Mouse (Mus musculus) olfactory bulb, adult 2 months (tissue): Measurements from ENCODE around the gene Stk32c. TPM values are rescaled to one million over a fixed set of nuclear protein-coding genes. Genes with fewer than 3 reads are reported as not detected.

Experiments
- H3K27ac ChIP-seq: fragments of 200-500 bp; 2 replicates; pipeline ENCODE4 v1.5.1; 2012; ENCODE audit warnings: low read depth, low read length; ENCODE audit not compliant: insufficient read depth
- H3K4me1 ChIP-seq: fragments of 200-500 bp; 2 replicates; pipeline ENCODE4 v1.6.1; 2012; ENCODE audit warnings: low read length; ENCODE audit not compliant: control insufficient read depth, insufficient read depth
- H3K4me3 ChIP-seq: fragments of 200-500 bp; 2 replicates; pipeline ENCODE4 v1.5.1; 2012; ENCODE audit warnings: mild to moderate bottlenecking, low read depth, low read length, moderate library complexity; ENCODE audit not compliant: insufficient read depth
- CTCF ChIP-seq: fragments of 200-500 bp; IDR thresholded peaks from 2 replicates; pipeline ENCODE4 v1.5.1; 2012; ENCODE audit warnings: low read depth, mild to moderate bottlenecking, low read length, moderate library complexity; ENCODE audit not compliant: insufficient read depth
- POLR2A ChIP-seq: fragments of 200-500 bp; IDR thresholded peaks from 2 replicates; pipeline ENCODE4 v1.6.1; 2012; ENCODE audit warnings: mild to moderate bottlenecking, low read depth, low read length, moderate library complexity; ENCODE audit not compliant: insufficient read depth
- WGBS: fragments of 180-500 bp; shearing (Covaris S2); methylation state at CpG from one replicate; pipeline ENCODE4 v1.1.7; 2018; 5-methylcytosine and 5-hydroxymethylcytosine counted together
- polyA plus RNA-seq: library from polyadenylated mRNA; stranded (reverse); fragments of >200 nt; gene quantifications from 2 replicates; pipeline ENCODE4 v1.2.4, GENCODE M21; 2012; ENCODE audit warnings: low replicate concordance; ENCODE audit not compliant: missing spikeins, insufficient read depth, insufficient read length

Gene Stk32c
- not detected in 2 replicates for polyA plus RNA-seq

- peak; percentile 58 for TF ChIP-seq POLR2A
- no peak for TF ChIP-seq CTCF
- H3K27ac ChIP-seq: peak within 1 kb of the TSS; percentile 74
- H3K4me1 ChIP-seq: no peaks in the 10 kb centered on the region; the same call in 1 of the 2 replicates
- peak within 1 kb of the TSS; percentile 78 for H3K4me3 ChIP-seq
- WGBS: under 1% methylated on average over 53 of the region's 53 CpGs
Measured at GRCm38 (mm10) chr7:139212754-139213745, at the start of gene Stk32c, which contains the start of gene Lrrc27. Stk32c (minus strand) TSS chr7:139213307. Lrrc27 (plus strand) TSS chr7:139212988.

GRCm38 (mm10) chr7:139257752-139258542 lies 44.8 kb upstream of the Stk32c start:
- Histone ChIP-seq H3K4me3 (no peak overlapping the region), H3K27ac (no peak overlapping the region), H3K4me1 (peaks cover 59% of the 10 kb centered on the region)
- 81% methylated on average over 10 of the region's 10 CpGs for WGBS
- TF ChIP-seq CTCF (no peak), POLR2A (no peak)

GRCm38 (mm10) chr7:139254626-139255025 lies 41.5 kb upstream of the Stk32c start:
- TF ChIP-seq CTCF (no peak), POLR2A (no peak)
- peaks cover 68% of the 10 kb centered on the region for H3K4me1 ChIP-seq
- no peak overlapping the region for H3K4me3 ChIP-seq
- no peak overlapping the region for H3K27ac ChIP-seq
- 79% methylated on average over 5 of the region's 5 CpGs for WGBS

- no peak overlapping the region for H3K27ac ChIP-seq
- TF ChIP-seq CTCF: no peak
- TF ChIP-seq POLR2A: no peak
- 85% methylated on average over 3 of the region's 3 CpGs for WGBS
- H3K4me3 ChIP-seq: no peak overlapping the region
- peaks cover 66% of the 10 kb centered on the region for H3K4me1 ChIP-seq
Measured at GRCm38 (mm10) chr7:139253462-139253861, 40.4 kb upstream of the Stk32c start.

GRCm38 (mm10) chr7:139252986-139253385 lies 39.9 kb upstream of the Stk32c start:
- 76% methylated on average over 9 of the region's 9 CpGs for WGBS
- Histone ChIP-seq H3K27ac (no peak overlapping the region), H3K4me3 (no peak overlapping the region), H3K4me1 (peaks cover 62% of the 10 kb centered on the region)
- TF ChIP-seq CTCF (no peak), POLR2A (no peak)

GRCm38 (mm10) chr7:139252566-139252965 lies 39.5 kb upstream of the Stk32c start:
- Histone ChIP-seq H3K4me1 (peaks cover 62% of the 10 kb centered on the region), H3K27ac (no peak overlapping the region), H3K4me3 (no peak overlapping the region)
- 93% methylated on average over 7 of the region's 7 CpGs for WGBS
- no peak for TF ChIP-seq POLR2A
- no peak for TF ChIP-seq CTCF

GRCm38 (mm10) chr7:139251881-139252301 lies 38.8 kb upstream of the Stk32c start:
- TF ChIP-seq CTCF (no peak), POLR2A (no peak)
- H3K4me3 ChIP-seq: no peak overlapping the region
- WGBS: 45% methylated on average over 5 of the region's 5 CpGs
- no peak overlapping the region for H3K27ac ChIP-seq
- H3K4me1 ChIP-seq: peaks cover 69% of the 10 kb centered on the region

GRCm38 (mm10) chr7:139249406-139250210 lies 36.5 kb upstream of the Stk32c start:
- peaks cover 73% of the 10 kb centered on the region for H3K4me1 ChIP-seq
- 39% methylated on average over 7 of the region's 7 CpGs for WGBS
- H3K4me3 ChIP-seq: peak overlapping the region; percentile 79
- TF ChIP-seq POLR2A (no peak), CTCF (no peak)
- peak overlapping the region; percentile 59 for H3K27ac ChIP-seq
